21 mouse cellular contexts compared by ENCODE assay signal in genomic region chr14:77478210-77478609, GRCm38 (mm10).
DNase-seq lines count a peak whose midpoint lies in the region; ATAC-seq and TF ChIP-seq lines count a peak whose summit lies in the region.
"Had no signal": no experiment of that assay in that cellular context is flagged by ENCODE, and none has a peak within 500 bp of the region (broad histone marks: within the 10 kb centered on the region; RNA-seq: fewer than 3 reads in every experiment).

No protein-coding gene starts in this region.

- no peaks in the 10 kb centered on the region; the same call in 1 of the 2 replicates for H3K4me1 ChIP-seq in midbrain, embryonic 11.5 days (ENCODE audit: control insufficient read depth, insufficient read depth, low read length)
- H3K4me1 ChIP-seq in midbrain, embryonic 10.5 days, result peaks cover 6% of the 10 kb centered on the region
- H3K4me1 ChIP-seq in forebrain, postnatal 0 days (ENCODE audit: insufficient read depth), result no peaks in the 10 kb centered on the region
- 0 out of 2 replicates have a peak, but pooled peaks cover 4% of the 10 kb centered on the region for H3K4me1 ChIP-seq in midbrain, embryonic 12.5 days
- H3K4me1 ChIP-seq in neural tube, embryonic 14.5 days (ENCODE audit: control insufficient read depth, insufficient read depth, low read length), result no peaks in the 10 kb centered on the region
- no peaks in the 10 kb centered on the region for H3K4me1 ChIP-seq in liver, embryonic 11.5 days (replicated peaks; ENCODE audit: control insufficient read depth, insufficient read depth, low read length)

- no peak for TF ChIP-seq CTCF in forebrain, postnatal 0 days (IDR thresholded peaks at IDR 0.05; ENCODE audit: low read depth)

- H3K36me3 ChIP-seq in midbrain, embryonic 11.5 days (ENCODE audit: control insufficient read depth, insufficient read depth, low read length), result no peaks in the 10 kb centered on the region
- no peaks in the 10 kb centered on the region for H3K36me3 ChIP-seq in midbrain, embryonic 10.5 days
- no peaks in the 10 kb centered on the region for H3K36me3 ChIP-seq in forebrain, postnatal 0 days (ENCODE audit: insufficient read depth)
- no peaks in the 10 kb centered on the region for H3K36me3 ChIP-seq in midbrain, embryonic 12.5 days
- no peaks in the 10 kb centered on the region for H3K36me3 ChIP-seq in neural tube, embryonic 14.5 days (ENCODE audit: control insufficient read depth, insufficient read depth, low read length)
- H3K36me3 ChIP-seq in liver, embryonic 11.5 days (ENCODE audit: control insufficient read depth, insufficient read depth, low read length), result no peaks in the 10 kb centered on the region
- H3K36me3 ChIP-seq: embryonic facial prominence, embryonic 13.5 days; heart, embryonic 12.5 days; limb, embryonic 10.5 days had no signal

- WGBS in midbrain, embryonic 11.5 days, result 81% methylated on average over 7 of the region's 7 CpGs
- 87% methylated on average over 7 of the region's 7 CpGs for WGBS in midbrain, embryonic 10.5 days
- 76% methylated on average over 7 of the region's 7 CpGs for WGBS in forebrain, postnatal 0 days
- 71% methylated on average over 7 of the region's 7 CpGs for WGBS in midbrain, embryonic 12.5 days
- 42% methylated on average over 7 of the region's 7 CpGs for WGBS in neural tube, embryonic 14.5 days
- 83% methylated on average over 7 of the region's 7 CpGs for WGBS in liver, embryonic 11.5 days

- peak; percentile 81 for ATAC-seq in midbrain, embryonic 11.5 days (ENCODE audit: low FRiP score)
- ATAC-seq in forebrain, postnatal 0 days, result peak; percentile 56
- peak; percentile 87 for ATAC-seq in midbrain, embryonic 12.5 days (ENCODE audit: low FRiP score, low read depth)
- ATAC-seq in neural tube, embryonic 14.5 days (ENCODE audit: low read depth), result peak; percentile 65; the same call in 1 of the 2 replicates
- ATAC-seq in liver, embryonic 11.5 days (replicated peaks; ENCODE audit: low FRiP score), result no peak
- ATAC-seq: intestine, embryonic 16.5 days had no signal

- no peak overlapping the region for H3K9ac ChIP-seq in midbrain, embryonic 11.5 days (ENCODE audit: low read length)
- no peak overlapping the region for H3K9ac ChIP-seq in forebrain, postnatal 0 days
- no peak overlapping the region for H3K9ac ChIP-seq in midbrain, embryonic 12.5 days (replicated peaks)
- H3K9ac ChIP-seq in neural tube, embryonic 14.5 days (replicated peaks; ENCODE audit: low read depth, low read length), result no peak overlapping the region
- no peak overlapping the region for H3K9ac ChIP-seq in liver, embryonic 11.5 days (ENCODE audit: low read depth, low read length)
- H3K9ac ChIP-seq: embryonic facial prominence, embryonic 13.5 days; heart, embryonic 12.5 days had no signal

- H3K4me2 ChIP-seq in midbrain, embryonic 11.5 days, result no peak overlapping the region
- no peak overlapping the region for H3K4me2 ChIP-seq in forebrain, postnatal 0 days (ENCODE audit: low read depth)
- no peak overlapping the region for H3K4me2 ChIP-seq in midbrain, embryonic 12.5 days (replicated peaks)
- H3K4me2 ChIP-seq in neural tube, embryonic 14.5 days (ENCODE audit: low read depth, low read length), result no peak overlapping the region
- H3K4me2 ChIP-seq in liver, embryonic 11.5 days, result no peak overlapping the region
- H3K4me2 ChIP-seq: embryonic facial prominence, embryonic 13.5 days; heart, embryonic 12.5 days had no signal

- H3K9me3 ChIP-seq in midbrain, embryonic 11.5 days (ENCODE audit: control insufficient read depth, low read length), result no peaks in the 10 kb centered on the region
- H3K9me3 ChIP-seq in midbrain, embryonic 10.5 days (replicated peaks), result no peaks in the 10 kb centered on the region
- no peaks in the 10 kb centered on the region for H3K9me3 ChIP-seq in forebrain, postnatal 0 days (ENCODE audit: low read length)
- no peaks in the 10 kb centered on the region for H3K9me3 ChIP-seq in midbrain, embryonic 12.5 days
- no peaks in the 10 kb centered on the region for H3K9me3 ChIP-seq in neural tube, embryonic 14.5 days (ENCODE audit: control insufficient read depth, low read length)
- H3K9me3 ChIP-seq in liver, embryonic 11.5 days (ENCODE audit: control insufficient read depth, low read length), result no peaks in the 10 kb centered on the region
- H3K9me3 ChIP-seq: embryonic facial prominence, embryonic 13.5 days; heart, embryonic 12.5 days; limb, embryonic 10.5 days had no signal

- no peak overlapping the region for H3K27ac ChIP-seq in midbrain, embryonic 11.5 days (ENCODE audit: low read depth, low read length)
- no peak overlapping the region for H3K27ac ChIP-seq in midbrain, embryonic 10.5 days (replicated peaks)
- no peak overlapping the region for H3K27ac ChIP-seq in forebrain, postnatal 0 days (ENCODE audit: low read depth, low read length)
- H3K27ac ChIP-seq in midbrain, embryonic 12.5 days (replicated peaks), result peak overlapping the region; percentile 65
- no peak overlapping the region for H3K27ac ChIP-seq in neural tube, embryonic 14.5 days (ENCODE audit: low read depth, low read length)
- no peak overlapping the region for H3K27ac ChIP-seq in liver, embryonic 11.5 days (ENCODE audit: low read depth, low read length)
- H3K27ac ChIP-seq: embryonic facial prominence, embryonic 13.5 days; left cerebral cortex, adult 2 months; limb, embryonic 10.5 days had no signal

- H3K4me3 ChIP-seq in midbrain, embryonic 11.5 days (ENCODE audit: low read depth, low read length), result no peak overlapping the region
- no peak overlapping the region for H3K4me3 ChIP-seq in midbrain, embryonic 10.5 days
- no peak overlapping the region for H3K4me3 ChIP-seq in forebrain, postnatal 0 days (ENCODE audit: low read depth, low read length)
- H3K4me3 ChIP-seq in midbrain, embryonic 12.5 days, result no peak overlapping the region
- no peak overlapping the region for H3K4me3 ChIP-seq in neural tube, embryonic 14.5 days (ENCODE audit: low read depth, low read length)
- no peak overlapping the region for H3K4me3 ChIP-seq in liver, embryonic 11.5 days (ENCODE audit: low read depth, low read length)
- H3K4me3 ChIP-seq: embryonic facial prominence, embryonic 13.5 days; heart, embryonic 12.5 days; left cerebral cortex, adult 2 months; limb, embryonic 10.5 days had no signal

- DNase-seq in midbrain, embryonic 11.5 days (ENCODE audit: low spot score, missing footprints), result no peak
- no peak for DNase-seq in midbrain, embryonic 10.5 days (ENCODE audit: low spot score)
- no peak for DNase-seq in forebrain, postnatal 0 days
- no peak for DNase-seq in adipocyte (ENCODE audit: low spot score)
- DNase-seq in liver, embryonic 11.5 days (ENCODE audit: low spot score), result no peak
- DNase-seq: adrenal gland, postnatal 10 days; cerebellum, postnatal 10 days; gastrocnemius, postnatal 36 days; kidney, postnatal 4 days; layer of hippocampus, adult 9-11 months; lung, adult 18-20 months; lung, postnatal 14 days; right cerebral cortex, adult 18-20 months; thymus, postnatal 25 days had no signal

- no peaks in the 10 kb centered on the region for H3K27me3 ChIP-seq in midbrain, embryonic 11.5 days (ENCODE audit: control insufficient read depth, insufficient read depth, low read length)
- H3K27me3 ChIP-seq in midbrain, embryonic 10.5 days (ENCODE audit: low read depth, poor library complexity, severe bottlenecking), result no peaks in the 10 kb centered on the region
- no peaks in the 10 kb centered on the region for H3K27me3 ChIP-seq in forebrain, postnatal 0 days (ENCODE audit: insufficient read depth, low read length)
- no peaks in the 10 kb centered on the region for H3K27me3 ChIP-seq in midbrain, embryonic 12.5 days
- no peaks in the 10 kb centered on the region for H3K27me3 ChIP-seq in neural tube, embryonic 14.5 days (ENCODE audit: control insufficient read depth, insufficient read depth, low read length)
- H3K27me3 ChIP-seq in liver, embryonic 11.5 days (replicated peaks; ENCODE audit: control insufficient read depth, insufficient read depth, low read length), result no peaks in the 10 kb centered on the region
- H3K27me3 ChIP-seq: embryonic facial prominence, embryonic 13.5 days; heart, embryonic 12.5 days had no signal
